Mouse (Mus musculus) hindbrain, embryonic 14.5 days (tissue): ENCODE measurements at regions not wholly inside any gene's neighbourhood (a gene's known extent, or its start where the extent isn't known, plus 50 kb on each side); places are given as distances from the start of the nearest gene placed in this dataset.
"Not testable (repeated sequence)": the region's sequence is repeated elsewhere in the genome, so short reads cannot be mapped to it uniquely, and the experiment has no call there.

Experiments
- ATAC-seq: fragments of 200-750 bp; cut with Nextera tagmentation; 2 replicates; pipeline ENCODE4 v1.8.0; 2017; ENCODE audit warnings: moderate number of reproducible peaks, mild to moderate bottlenecking, moderate TSS enrichment, moderate library complexity; ENCODE audit not compliant: low FRiP score
- DNase-seq: peaks from one replicate; pipeline ENCODE4 v3.0.0-alpha.2; 2015; ENCODE audit warnings: low spot score
- H3K27ac ChIP-seq: fragments of 300-500 bp; sonication (generic); 2 replicates; pipeline ENCODE4 v1.5.1; 2014; ENCODE audit warnings: mild to moderate bottlenecking, moderate library complexity
- H3K27me3 ChIP-seq: fragments of 300-500 bp; sonication (generic); 2 replicates; pipeline ENCODE4 v1.6.1; 2014; ENCODE audit warnings: mild to moderate bottlenecking, low read length, mixed read lengths; ENCODE audit not compliant: control insufficient read depth, insufficient read depth
- H3K36me3 ChIP-seq: fragments of 300-500 bp; sonication (generic); replicated peaks from 2 replicates; pipeline ENCODE4 v1.6.1; 2014; ENCODE audit not compliant: control insufficient read depth, insufficient read depth
- H3K4me1 ChIP-seq: fragments of 300-500 bp; sonication (generic); replicated peaks from 2 replicates; pipeline ENCODE4 v1.6.1; 2014; ENCODE audit warnings: antibody characterized with exemption, low read length, mixed read lengths; ENCODE audit not compliant: control insufficient read depth, insufficient read depth
- H3K4me2 ChIP-seq: fragments of 300-500 bp; sonication (generic); replicated peaks from 2 replicates; pipeline ENCODE4 v1.6.1; 2014; ENCODE audit warnings: mild to moderate bottlenecking, moderate library complexity
- H3K4me3 ChIP-seq: fragments of 300-500 bp; sonication (generic); replicated peaks from 2 replicates; pipeline ENCODE4 v1.5.1; 2014; ENCODE audit warnings: mild to moderate bottlenecking, low read length
- H3K9ac ChIP-seq: fragments of 300-500 bp; sonication (generic); 2 replicates; pipeline ENCODE4 v1.6.1; 2014
- H3K9me3 ChIP-seq: fragments of 300-500 bp; sonication (generic); 2 replicates; pipeline ENCODE4 v1.6.1; 2016; ENCODE audit warnings: low read length; ENCODE audit not compliant: control insufficient read depth
- WGBS: fragments of 180-500 bp; shearing (Covaris S2); extraction: QIAGEN DNeasy Blood & Tissue Kit; methylation state at CpG from one replicate; pipeline ENCODE4 v1.1.7; 2014; 5-methylcytosine and 5-hydroxymethylcytosine counted together

DNA sequence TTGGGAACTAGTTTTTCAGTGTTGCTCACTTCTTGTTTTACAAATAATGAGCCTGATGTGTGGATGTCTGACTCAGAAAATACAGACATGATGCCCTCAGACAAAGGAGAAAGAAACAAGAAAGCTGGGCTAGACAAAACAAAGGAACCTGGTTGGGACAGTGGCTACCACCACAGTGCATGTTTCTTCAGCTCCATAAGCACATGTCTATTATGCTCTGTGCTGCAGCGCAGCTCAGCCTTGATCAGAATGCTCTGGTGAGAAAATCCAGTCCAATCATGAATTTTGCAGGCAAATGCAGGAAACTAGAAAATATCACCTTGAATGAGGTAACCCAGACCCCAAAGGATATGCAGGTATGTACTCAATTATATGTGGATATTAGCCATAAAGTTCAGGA, 1164.1 kb downstream of the A830018L16Rik start:
- no peak for DNase-seq
- ATAC-seq: 0 out of 2 replicates have a peak, but pooled peaks have one; percentile 19

DNA sequence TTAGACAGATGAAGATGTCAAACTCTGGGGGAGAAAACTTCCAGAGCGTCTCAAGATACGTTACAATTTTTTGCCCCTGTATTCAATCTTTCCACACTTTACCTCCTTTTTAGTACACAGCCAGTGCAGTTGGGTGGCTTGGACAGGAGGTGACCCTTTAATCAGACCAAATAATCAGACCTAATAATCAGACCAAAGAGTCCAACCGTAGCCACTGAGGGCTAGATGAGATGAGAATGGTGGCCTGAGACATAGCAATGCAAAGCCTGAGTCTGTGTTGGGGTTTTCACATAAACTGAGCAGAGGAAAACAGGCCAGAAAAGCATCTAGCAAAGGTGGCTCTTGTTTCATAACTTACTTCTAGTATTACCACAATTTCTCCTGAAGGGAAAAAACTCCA, 1169.1 kb downstream of the A830018L16Rik start:
- Histone ChIP-seq H3K4me3 (no peak overlapping the region), H3K36me3 (no peaks in the 10 kb centered on the region), H3K4me2 (no peak overlapping the region), H3K9ac (no peak overlapping the region), H3K4me1 (no peaks in the 10 kb centered on the region), H3K9me3 (no peaks in the 10 kb centered on the region), H3K27me3 (no peaks in the 10 kb centered on the region), H3K27ac (no peak overlapping the region)
- no peak for DNase-seq
- no peak for ATAC-seq
- WGBS: 46% methylated on average over 3 of the region's 3 CpGs

More for the DNA sequence above, 1164.1 kb downstream of the A830018L16Rik start:
- WGBS: 48% methylated on average over 1 of the region's 1 CpGs
- Histone ChIP-seq H3K4me3 (no peak overlapping the region), H3K4me2 (no peak overlapping the region), H3K27ac (no peak overlapping the region), H3K27me3 (no peaks in the 10 kb centered on the region; the same call in 1 of the 2 replicates), H3K9ac (no peak overlapping the region), H3K36me3 (no peaks in the 10 kb centered on the region), H3K4me1 (peaks cover 9% of the 10 kb centered on the region), H3K9me3 (no peaks in the 10 kb centered on the region)

DNA sequence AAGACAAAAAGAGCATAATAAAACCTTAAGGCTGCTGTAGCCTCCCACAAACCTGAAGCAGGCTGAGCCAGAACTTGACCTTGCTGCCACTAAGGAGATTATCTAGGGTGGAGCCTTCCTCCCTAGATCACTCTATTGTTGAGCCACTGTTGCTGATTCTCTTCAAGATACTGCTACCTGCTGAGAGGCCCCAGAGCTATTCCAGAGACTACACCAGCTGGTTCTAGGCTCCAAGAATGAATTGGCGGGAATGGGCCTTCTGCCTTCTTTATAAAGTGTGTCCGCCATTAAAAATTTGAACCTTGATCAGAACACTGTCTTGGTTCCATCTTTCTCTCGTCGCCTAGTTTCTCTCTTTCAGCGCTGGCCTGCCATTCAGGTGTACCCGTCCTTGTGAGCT, 1173.1 kb downstream of the A830018L16Rik start:
- not testable (repeated sequence) for H3K4me2 ChIP-seq, H3K4me1 ChIP-seq, H3K4me3 ChIP-seq, ATAC-seq, H3K36me3 ChIP-seq, DNase-seq, H3K9me3 ChIP-seq, H3K9ac ChIP-seq, H3K27me3 ChIP-seq, H3K27ac ChIP-seq
- WGBS: 94% methylated on average over 6 of the region's 6 CpGs

DNA sequence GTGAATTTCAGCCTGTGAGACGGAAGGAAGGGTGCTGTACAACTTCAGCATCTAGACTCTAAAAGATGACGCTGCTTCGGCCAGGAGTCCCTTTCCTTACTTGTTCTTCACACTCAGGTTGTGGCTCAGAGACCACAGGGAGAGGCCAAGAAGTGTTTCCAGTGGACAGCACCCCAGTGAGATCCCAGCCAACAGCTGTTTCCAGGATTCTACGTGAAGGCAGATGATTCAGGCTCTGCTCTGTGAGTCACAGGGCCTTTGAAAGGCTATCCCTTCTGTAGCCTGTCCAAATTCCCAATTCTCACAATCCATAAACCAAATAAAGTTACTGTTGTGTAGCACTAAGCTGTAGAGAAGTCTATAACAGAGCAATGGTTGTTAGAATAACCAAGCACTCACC, 1198.2 kb downstream of the A830018L16Rik start:
- Histone ChIP-seq H3K4me1 (no peaks in the 10 kb centered on the region), H3K4me3 (no peak overlapping the region), H3K4me2 (no peak overlapping the region), H3K27ac (no peak overlapping the region), H3K36me3 (no peaks in the 10 kb centered on the region), H3K9ac (no peak overlapping the region), H3K9me3 (no peaks in the 10 kb centered on the region), H3K27me3 (no peaks in the 10 kb centered on the region)
- WGBS: 87% methylated on average over 4 of the region's 4 CpGs
- no peak for ATAC-seq
- no peak for DNase-seq

DNA sequence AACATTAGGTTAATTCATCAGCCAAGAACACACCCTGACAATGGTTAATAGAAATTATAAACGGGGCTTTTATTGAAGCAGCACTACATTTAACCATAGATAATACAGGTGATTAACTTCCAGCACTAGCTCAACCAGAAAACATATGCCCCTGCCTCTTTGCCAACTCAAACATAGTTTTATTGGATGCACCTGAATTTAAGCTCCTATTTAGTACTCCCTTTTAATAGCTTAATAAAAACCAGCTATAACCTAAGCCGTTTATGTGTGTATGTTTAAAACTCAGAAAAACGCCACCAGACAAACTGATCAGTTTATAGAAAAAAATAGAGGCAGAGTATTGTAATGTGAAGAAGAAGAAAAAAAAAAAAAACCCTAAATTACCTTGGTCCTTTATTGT, 1201.4 kb downstream of the A830018L16Rik start:
- Histone ChIP-seq H3K27ac (no peak overlapping the region), H3K36me3 (no peaks in the 10 kb centered on the region), H3K4me1 (no peaks in the 10 kb centered on the region), H3K4me2 (no peak overlapping the region), H3K9ac (no peak overlapping the region), H3K27me3 (no peaks in the 10 kb centered on the region), H3K9me3 (no peaks in the 10 kb centered on the region), H3K4me3 (no peak overlapping the region)
- no peak for DNase-seq
- no peak for ATAC-seq
- WGBS: 89% methylated on average over 3 of the region's 3 CpGs

DNA sequence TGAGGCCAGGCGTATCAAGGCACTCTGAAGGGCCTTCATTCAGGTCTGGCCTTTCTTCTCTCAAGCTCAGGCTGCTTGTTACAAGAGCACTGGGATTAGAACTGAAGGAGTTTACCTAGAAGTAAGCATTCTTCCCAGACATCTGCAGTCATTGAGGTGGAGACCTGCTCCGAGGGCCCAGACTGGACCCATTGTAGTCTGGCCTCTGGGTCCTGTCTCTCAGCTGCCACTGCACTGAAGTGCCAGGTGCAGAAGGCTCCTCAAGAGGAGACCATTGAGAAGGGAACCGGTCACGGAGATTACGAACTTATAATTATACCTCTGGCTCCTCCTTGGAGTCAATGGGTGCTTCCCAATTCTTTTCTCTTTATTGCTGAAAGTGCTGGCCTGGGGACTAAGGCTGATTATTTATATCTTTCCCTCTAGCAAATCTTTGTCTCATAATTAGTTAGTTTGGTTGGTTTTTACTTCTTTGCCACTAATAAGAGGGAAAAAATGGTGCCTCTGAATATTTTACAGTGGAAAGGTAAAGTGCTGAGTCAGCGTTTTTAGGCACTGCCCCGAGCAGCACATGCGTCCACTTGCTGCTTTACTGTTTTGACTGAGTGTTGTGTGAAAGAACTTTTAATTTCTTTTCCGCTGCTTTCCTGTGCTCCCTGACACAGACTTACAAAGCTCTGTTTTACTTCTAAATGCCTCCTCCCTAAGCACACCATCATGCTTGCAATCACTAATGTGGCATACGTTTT, 1202.0 kb downstream of the A830018L16Rik start:
- DNase-seq: no peak
- Histone ChIP-seq H3K4me3 (no peak overlapping the region), H3K9ac (no peak overlapping the region), H3K36me3 (no peaks in the 10 kb centered on the region), H3K27me3 (no peaks in the 10 kb centered on the region), H3K4me2 (no peak overlapping the region), H3K9me3 (no peaks in the 10 kb centered on the region), H3K4me1 (no peaks in the 10 kb centered on the region), H3K27ac (no peak overlapping the region)
- 86% methylated on average over 10 of the region's 10 CpGs for WGBS
- no peak for ATAC-seq

DNA sequence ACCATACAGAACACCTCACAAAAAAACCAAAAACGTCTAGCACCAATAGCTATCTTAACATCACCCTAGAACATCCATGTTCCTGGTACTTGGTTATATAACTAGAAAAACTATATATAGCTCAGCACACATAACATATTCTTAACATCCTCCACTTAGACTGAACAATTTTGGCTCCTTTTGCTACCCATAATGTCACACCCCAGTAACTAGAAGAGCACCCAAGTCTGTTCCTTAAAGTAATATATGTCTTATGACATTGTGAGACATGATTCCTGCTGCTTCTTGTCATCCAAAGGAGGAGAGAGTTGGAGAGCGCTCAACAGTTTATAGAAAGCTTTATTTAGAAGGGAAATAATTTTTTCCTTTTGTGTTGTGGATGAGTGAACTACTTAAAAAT, 1206.1 kb downstream of the A830018L16Rik start:
- Histone ChIP-seq H3K4me2 (no peak overlapping the region), H3K9me3 (no peaks in the 10 kb centered on the region), H3K9ac (no peak overlapping the region), H3K4me3 (no peak overlapping the region), H3K4me1 (no peaks in the 10 kb centered on the region), H3K36me3 (no peaks in the 10 kb centered on the region), H3K27me3 (no peaks in the 10 kb centered on the region), H3K27ac (no peak overlapping the region)
- DNase-seq: no peak
- 79% methylated on average over 2 of the region's 2 CpGs for WGBS
- ATAC-seq: no peak

DNA sequence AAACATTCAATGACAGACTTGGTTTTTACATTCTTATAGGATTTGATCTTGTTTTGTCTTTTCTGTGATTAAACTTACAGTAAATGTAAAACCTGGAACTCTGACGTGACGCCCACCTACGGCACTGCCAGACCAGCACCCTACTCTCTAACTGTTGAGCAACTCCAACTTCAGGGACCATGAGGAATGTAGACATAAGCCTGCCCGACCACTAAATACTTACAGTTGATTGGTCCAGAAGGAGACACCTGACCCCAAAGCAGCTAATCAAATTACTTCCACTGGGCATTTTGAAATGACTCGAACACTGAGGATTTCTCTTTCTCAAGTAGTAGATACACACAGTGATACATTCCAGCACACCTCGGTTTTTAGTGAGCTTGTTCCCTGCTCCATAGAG, 1206.9 kb downstream of the A830018L16Rik start:
- Histone ChIP-seq H3K9me3 (no peaks in the 10 kb centered on the region), H3K27me3 (no peaks in the 10 kb centered on the region), H3K27ac (no peak overlapping the region), H3K36me3 (no peaks in the 10 kb centered on the region), H3K4me2 (no peak overlapping the region), H3K9ac (no peak overlapping the region), H3K4me3 (no peak overlapping the region), H3K4me1 (no peaks in the 10 kb centered on the region)
- 92% methylated on average over 6 of the region's 6 CpGs for WGBS
- DNase-seq (no peak), ATAC-seq (no peak)

DNA sequence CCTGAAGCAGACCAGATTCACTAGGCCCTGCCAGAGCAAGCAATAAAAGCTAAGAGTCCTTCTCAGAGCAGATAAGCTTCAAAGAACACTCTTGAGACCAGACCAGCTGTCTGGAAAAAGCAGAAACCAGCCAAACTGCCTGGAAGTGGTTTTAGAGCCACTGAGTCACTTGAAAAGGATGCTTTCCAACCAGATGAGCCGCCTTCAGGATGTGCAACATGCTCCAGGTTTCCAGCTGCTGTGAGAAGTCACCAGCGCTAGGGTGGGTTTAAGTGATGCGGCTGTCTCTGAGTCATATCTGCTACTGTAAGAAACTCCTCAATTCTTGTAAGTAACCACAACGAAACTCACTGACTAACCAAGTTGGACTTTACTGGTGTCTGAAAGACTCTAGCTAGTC, 1209.3 kb downstream of the A830018L16Rik start:
- DNase-seq: no peak
- H3K36me3 ChIP-seq: no peaks in the 10 kb centered on the region
- ATAC-seq: no peak
- no peaks in the 10 kb centered on the region for H3K4me1 ChIP-seq
- H3K4me3 ChIP-seq: no peak overlapping the region
- no peak overlapping the region for H3K27ac ChIP-seq
- H3K9ac ChIP-seq: no peak overlapping the region
- H3K27me3 ChIP-seq: no peaks in the 10 kb centered on the region
- no peak overlapping the region for H3K4me2 ChIP-seq
- H3K9me3 ChIP-seq: no peaks in the 10 kb centered on the region
- WGBS: 92% methylated on average over 4 of the region's 4 CpGs

DNA sequence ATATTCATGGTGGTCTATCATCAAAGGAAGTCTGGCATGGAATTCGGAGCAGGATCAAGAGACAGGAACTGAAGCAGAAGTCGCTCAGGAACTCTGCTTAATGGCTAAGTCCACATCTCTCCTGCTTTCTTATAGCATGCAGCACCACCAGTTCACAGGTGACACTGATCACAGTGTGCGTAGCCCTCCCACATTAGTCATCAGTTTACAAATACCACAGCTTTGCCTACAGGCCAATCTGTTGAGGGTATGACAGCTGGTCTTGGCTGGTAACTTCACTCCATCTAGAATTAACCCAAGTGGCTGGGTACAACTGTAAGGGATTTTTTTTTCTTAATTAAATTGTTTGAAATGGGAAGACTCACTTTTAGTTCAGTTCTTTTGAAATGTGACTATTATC, 1219.1 kb downstream of the A830018L16Rik start:
- DNase-seq (no peak), ATAC-seq (no peak)
- Histone ChIP-seq H3K4me3 (no peak overlapping the region), H3K27ac (no peak overlapping the region), H3K9ac (no peak overlapping the region), H3K27me3 (no peaks in the 10 kb centered on the region), H3K9me3 (no peaks in the 10 kb centered on the region), H3K4me1 (peaks cover 12% of the 10 kb centered on the region; the same call in 1 of the 2 replicates), H3K4me2 (no peak overlapping the region), H3K36me3 (no peaks in the 10 kb centered on the region)
- 98% methylated on average over 3 of the region's 3 CpGs for WGBS
